Mouse (Mus musculus) liver (tissue): Measurements from ENCODE around the gene Xrra1.

ENCODE experiments used
- DNase-seq: peaks from one replicate; pipeline ENCODE4 v3.0.0-alpha.2; 2020; ENCODE audit warnings: mixed read lengths

Gene Xrra1

DNA sequence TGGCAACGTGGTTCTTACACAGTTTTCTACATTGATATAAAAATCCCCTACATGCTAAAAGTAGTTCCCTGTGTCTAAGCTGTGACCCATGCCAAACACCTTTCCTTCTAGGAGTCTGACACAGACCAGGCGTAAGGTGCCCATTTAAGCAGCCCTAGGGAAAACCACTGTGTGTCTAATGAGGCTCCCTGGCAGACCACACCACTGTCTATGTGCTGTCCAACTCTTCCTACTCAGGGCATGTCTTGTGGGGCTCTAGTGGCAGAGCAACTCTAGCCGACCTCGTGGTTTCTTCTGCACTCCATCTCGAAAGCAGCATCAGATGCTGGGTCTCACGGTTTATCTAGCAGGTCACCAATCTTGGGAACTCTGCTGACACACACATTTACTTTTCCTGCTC lies 7.3 kb upstream of the Xrra1 start:
- DNase-seq, result no peak

DNA sequence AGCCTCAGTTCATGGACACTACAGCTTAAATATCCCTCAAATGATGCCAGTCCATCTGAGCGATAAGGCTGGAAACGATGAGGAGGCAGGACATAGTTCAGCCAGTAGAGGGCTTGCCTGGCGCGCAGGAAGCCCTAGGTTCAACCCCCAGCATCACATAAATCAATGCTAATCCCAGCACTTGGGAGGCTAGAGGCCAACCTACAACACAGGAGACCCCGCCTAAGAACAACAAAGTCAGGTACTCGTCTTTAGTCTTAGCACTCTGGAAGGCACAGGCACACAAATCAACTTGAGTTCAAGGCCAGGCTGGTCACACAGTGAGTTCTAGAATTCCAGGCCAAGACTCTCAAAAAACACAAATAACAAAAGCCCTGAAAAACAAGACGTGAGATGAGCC lies 5.6 kb upstream of the Xrra1 start:
- no peak for DNase-seq

DNA sequence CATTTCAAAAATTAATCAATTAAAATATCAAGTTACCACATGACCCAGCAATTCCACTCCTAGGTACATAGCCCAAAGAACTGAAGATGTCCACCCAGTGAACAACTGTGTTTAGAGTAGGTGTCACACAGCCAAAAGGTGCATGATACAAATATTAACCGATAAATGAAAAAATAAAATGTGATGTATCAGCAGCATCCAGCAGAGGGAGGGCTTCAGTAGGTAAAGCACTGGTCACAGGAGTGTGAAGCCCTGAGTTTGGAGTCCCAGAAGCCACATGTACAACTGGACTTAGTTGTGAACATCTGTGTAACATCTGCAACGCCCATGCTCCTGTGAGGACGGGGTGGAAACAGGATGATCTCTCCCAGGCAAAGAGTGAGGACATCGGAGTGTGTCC lies 4.6 kb upstream of the Xrra1 start:
- no peak for DNase-seq

DNA sequence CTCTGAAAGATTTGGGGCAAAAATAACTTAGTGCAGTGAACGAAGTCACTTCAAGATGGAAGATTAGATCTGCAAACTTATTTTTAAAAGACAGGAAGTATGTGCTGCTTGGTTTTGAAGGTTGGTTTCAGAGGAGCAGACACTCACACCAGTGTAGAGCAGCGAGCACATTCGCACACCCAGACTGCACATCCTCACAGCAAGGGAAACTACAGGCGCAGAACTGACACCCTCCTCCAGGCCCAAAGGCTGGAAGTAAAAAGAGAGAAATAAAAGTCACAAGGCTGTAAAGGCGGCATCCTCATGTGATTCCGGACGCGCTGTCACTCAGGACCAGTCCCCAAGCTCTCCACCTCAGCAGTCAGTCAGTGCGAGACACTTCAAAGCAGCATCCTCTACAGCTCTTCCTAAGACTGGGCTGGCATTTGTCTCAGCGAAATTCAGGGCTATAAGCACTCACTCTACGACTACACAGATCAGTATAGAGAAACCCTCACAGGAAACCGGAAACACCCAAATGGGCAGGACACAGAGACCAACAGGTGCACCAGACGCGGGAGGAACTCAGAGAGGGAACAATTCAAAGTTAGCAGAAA lies 2.6 kb upstream of the Xrra1 start:
- no peak for DNase-seq

DNA sequence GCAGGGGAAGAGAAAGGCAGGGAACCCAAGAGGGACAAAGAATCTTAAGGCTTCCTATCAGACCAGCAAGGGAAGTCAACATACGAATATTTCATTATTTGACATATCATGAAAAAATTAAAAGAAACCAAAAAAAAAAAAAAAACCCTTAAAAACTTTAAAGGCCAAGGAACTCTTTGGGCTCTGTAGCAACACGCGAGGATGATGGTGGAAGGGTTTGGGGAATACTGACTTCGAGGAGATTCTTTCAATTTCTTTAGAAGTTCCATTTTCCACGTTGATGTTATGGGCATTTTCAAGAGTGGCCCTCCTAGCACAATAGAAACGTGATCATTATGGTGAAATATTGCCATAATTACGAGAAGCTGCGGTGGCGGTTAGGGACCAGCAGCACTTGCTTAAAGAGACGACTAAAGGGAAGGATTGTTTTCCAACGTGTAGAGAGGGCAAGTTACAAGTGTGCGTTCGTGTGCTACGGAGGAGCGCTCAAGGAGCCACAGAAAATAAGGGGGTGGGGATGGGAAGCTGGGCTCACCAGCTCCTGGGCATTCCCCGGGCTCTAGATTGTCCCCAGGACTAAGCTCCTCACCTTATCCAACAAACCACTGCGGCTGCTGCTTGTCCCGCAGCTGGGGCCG lies 622 bp upstream of the Xrra1 start:
- no peak for DNase-seq

DNA sequence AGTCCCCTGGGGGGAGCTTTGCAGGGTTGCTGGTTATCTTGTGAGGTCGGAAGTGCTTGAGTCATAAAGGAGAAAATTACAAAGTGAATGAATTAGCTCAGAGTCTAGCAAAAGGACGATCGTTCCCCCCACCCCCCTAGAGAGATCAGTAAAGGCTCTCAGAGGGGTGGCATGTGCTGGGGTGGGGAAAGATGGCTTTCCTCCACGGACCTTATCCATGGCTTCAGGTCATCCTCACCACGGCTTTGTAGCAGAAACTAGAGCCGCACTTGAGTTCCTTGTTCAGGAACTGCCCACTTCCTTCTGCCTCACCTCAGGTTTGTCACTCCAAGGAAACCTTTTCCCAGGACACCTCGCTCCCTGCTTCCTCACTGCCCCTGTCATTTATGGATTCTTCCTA lies 4.4 kb downstream of the Xrra1 start, which contains the start of gene Spcs2:
Spcs2 (minus strand) TSS at position 101 of the 400 bp plus-strand sequence.
- no peak for DNase-seq

DNA sequence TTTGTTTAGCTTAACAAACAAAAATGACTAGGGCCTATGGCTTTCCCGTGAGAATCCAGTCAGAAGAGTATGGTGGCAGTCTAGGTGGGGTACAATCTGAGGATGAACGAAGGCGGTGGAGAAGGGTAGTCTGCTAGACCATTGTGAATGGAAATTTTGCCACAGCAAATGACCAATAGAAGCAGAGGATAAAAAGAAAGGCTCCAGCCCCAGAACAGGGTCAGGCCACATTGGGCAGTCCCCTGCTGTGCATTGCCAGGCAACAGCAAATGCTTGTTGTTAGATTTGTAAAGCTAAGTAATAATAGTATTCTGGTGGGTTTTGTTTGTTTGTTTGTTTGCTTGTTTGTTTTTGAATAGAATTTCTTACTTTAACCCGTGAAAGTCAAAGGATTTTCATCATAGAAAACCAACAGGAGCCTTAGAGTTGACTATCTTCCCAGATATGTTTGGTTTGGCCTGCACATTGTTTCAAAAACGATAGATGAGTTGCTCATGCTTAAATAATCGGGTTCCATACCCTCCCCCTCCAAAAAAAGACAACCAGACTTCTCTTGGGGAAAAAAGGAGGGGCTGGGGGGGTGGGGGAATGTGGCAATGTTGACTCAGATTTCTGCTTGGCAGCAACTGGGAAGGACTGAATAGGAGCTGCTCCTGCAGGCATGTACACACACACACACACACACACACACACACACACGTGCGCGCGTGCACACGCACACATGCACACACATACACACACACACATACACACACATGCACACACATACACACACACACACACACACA lies 5.5 kb downstream of the Xrra1 start:
- DNase-seq, result no peak

DNA sequence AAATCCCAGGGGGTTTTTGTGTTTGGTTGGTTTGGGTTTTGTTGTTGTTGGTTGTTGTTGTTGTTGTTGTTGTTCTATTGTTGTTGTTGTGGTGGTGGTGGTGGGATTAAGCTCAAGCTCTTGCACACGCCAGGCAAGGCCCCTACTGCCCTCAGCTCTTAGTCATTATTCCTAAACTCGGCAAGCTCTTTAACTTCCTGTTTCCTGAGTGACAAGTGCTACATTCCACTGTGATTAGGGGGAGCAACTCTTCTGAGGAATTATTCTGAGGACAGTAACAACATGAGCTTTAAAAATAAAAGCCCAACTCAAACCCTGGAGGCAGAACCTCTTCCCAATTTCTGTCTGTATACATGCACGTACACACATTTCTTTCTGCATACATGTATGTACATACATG lies 6.3 kb downstream of the Xrra1 start:
- DNase-seq, result no peak

DNA sequence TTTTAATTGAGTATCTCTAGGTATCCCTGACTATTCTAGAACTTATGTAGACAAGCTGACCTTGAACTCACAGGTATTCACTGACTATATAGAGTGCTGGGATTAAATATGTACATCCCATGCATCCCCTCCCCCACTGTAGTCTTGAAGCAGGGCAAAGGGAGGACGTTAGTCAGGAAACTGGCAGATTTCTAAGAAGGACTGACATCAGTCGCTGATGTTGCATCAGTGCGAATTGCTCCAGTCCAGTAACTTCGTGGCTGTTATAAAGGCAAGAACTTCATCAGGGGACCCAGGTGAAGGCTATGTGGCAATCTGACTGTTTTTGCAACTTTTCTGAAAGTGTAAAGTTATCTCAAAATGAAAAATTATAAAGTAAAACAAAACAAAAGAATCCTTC lies 10.4 kb downstream of the Xrra1 start:
- DNase-seq, result no peak

DNA sequence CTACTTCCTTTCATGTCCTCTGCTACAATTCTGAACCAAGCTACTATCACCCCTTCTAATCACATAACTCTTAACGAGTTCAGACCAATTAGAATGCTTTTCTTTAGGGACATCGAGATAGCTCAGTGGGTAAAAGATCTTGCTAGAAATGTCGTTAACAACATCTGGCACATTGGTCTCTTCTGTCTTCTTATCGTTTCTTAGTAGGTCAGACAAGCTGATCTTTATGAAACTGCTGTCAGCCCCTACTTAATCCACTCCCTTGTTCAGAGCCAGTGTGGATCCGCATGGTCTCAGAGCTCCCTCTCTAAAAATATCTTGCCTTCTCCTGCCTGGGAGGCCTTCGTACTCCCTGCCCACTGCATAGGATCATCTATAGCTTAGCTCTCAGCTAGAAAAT lies 15.0 kb downstream of the Xrra1 start:
- DNase-seq, result no peak

DNA sequence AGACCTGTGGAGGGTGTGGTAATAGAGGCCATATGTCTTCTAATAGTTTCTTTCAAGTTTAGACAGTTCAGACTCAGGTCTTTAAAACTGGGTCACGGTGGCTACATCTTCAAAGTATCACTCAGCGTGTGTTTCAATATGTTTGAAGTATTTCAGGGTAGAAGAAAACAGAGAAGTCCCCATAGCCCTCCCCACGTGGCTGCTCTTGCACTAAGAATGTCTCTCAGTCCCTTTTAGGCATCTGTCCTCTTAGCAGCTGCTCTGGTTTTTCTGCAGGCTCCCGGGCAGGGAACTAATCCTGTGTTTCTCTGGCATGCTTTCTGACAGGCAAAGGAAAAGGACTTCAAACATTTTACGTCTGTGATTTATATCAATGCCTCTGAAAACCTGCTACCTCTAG lies 17.0 kb downstream of the Xrra1 start:
- no peak for DNase-seq

DNA sequence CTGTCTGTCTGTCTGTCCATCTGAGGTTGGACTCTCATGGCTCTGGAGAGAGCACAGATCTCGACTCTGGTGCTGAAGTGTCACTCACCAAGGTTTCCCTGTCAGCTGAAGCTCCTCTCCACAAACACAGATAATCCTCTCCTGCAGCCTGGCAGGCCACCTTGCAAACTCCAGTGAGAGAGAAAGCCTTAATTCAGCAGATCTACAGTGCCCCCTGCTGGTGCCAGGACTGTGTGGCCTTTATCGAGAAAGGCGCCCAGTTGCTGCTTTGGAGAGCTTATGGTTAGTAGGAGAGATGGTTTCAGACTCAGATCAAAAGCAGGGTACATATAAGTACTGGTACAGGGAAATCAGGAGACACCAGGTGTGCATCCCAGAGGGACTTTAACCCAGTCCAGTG lies 17.4 kb downstream of the Xrra1 start:
- DNase-seq, result peak; percentile 84

DNA sequence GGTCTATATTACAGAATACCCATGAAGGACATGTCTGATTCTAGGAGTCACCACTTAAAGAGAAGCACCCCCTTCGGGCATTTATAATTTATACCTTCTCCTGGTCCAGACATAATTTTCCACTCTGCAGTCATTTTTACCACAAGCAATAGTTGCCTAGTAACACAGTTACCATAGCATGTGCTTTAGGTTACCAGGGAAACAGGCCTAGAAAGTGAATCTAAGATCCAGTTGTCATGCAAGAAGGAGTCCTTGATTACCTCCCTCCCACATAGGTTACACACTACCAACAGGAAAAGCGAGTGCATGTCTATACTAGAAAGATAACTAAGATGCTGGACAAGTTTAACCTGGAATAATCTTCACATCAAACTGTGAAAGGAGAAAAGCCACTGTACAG lies 19.3 kb downstream of the Xrra1 start:
- no peak for DNase-seq

DNA sequence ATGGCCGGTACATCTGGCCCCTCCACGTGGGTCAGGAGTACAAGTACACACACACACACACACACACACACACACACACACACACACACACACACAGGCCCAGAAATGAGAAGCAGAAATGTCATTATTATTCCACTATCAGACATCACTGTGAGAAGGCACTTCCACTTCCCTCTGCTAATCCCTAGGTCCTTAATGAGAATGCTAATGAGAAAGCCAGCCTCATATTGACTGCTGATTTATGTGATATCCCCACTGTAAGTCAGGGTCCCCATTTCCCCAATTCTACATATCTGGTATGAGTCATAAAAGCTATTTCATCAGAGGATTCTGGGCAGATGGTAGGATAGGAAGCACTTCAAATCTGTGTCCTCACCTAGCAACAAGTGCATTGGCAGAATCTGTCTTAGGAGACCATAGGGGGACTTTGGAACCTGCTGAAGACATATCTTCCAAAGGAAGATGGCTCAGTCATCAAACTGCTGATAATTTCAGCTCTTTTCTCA lies 28.4 kb downstream of the Xrra1 start:
- no peak for DNase-seq

DNA sequence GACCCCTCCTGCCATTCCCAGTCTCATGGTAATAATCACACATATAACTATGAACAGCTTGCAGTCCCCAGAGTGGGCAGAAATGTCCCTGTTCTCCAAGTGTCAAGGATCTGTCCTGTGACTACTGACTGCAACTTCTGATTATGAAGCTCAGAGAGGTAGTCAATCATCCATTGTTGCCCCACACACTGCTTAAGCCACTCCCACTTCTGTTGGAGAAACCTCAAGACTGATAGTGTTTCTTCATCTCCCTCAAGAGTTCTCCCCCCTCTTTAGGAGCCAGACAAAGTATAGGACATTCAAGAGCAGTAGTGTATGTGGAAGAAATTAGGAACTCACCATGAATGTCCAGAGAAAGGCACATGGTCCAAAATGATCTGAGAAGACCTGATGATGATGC lies 28.8 kb downstream of the Xrra1 start:
- DNase-seq, result no peak

DNA sequence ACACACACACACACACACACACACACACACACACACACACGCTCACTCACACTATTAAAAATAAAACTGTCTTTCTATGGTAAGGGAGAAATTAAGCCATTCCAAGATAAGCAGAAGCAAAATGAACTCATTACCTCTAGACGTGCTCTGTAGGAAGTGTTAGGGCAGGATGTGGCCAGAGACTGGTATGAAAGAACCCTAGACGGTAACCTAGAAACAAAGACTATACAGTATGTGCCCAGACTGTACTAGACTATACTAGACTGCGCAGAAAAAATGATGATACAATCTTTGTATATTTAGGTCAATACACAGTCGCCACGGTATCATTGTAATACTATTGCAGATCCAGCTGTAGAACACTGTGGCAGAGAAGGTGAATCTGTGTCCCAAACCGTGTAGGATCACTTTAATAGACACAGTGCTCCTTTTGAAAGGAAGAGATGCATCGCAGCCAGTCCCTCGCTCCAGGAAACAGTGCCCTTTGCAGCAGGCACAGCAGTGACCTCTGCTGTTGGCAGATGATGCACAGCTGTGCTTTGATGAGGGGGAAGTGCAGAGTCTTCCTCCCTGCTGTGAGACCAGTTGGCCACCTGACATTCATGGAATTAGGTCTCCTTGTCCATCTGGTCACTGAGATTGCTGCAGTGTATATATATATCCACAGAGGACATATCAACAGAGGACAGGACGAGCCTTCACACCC lies 30.4 kb downstream of the Xrra1 start:
- peak; percentile 13 for DNase-seq

DNA sequence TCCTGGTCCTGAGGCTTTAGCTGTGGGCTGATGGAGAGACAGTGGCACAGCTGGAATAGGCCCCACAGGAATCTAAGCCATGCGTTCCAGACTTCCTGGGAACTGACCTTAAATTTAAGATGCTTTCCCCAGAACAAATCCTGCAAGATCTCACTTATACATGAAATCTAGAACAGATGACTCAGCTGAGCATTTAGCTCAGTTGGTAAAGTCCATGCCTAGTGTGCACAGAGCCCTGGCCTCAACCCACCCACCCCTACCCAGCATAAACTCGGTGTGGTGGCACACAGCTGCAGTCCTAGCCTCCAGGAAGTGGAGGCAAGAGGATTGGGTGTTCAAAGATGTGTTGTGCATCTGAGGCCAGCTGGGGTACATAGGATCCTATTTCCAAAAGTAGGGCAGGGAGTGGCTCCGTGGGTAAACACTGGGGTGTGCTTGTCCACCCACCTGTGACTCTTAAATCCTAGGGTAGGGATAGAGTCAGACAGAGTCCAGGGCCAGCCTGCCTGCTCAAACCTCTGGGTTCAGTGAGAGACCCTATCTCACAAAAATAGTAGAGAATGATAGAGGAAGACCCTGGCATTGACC lies 31.3 kb downstream of the Xrra1 start:
- no peak for DNase-seq

DNA sequence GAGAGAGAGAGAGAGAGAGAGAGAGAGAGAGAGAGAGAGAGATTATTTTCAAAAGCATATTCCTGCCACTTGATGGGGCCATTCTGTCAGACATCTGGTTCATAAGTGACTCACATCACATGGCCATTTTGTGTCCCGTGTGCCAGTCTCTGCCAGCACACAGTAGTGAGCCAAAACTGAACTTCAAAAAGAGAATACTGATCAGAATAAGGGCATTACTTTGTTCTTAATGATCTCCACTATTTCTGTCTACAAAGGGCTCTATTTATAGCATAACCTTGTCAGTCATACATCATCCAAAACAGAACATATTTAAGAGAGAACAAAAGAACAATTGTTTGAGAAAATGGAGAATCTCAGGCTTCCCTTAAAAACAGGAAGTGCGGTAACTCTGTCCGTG lies 32.6 kb downstream of the Xrra1 start:
- DNase-seq, result no peak

DNA sequence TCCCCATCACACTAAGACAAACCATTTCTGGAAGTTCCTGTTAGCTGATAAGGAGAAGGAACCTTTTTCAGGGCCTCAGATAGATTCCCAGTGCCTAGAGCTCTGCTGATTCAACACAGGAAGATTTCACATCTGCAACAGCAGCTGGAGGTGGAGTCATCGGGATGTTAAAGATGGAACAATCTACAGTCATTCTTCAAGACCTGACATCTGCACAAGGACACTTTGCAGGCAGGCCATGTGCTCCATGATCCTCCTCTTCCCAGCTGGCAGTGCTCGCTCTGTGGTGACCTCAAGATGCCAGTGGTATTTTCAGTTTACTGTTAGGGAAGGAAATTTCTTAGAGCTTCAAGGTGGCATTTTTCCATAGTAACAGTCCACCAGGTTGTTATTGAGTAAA lies 33.4 kb downstream of the Xrra1 start:
- DNase-seq, result no peak

DNA sequence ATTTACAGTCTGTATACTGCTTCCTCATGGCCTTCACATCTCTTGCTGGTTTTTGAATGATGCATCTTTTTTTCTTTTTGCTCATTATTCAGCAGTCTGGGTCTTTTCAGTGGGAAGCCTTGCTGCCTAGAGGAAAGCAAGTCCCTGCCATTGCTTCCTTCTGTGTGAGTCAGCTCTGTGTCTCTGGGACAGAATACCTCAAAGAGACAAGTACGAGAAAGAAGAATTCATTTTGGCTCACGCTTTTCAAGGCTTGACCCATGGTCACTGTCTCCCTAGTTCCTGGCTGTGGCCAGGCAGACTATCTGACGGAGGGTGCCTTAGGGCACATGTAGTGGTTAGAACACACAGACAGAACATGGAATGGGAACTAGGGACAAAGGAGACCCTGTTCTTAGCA lies 35.1 kb downstream of the Xrra1 start:
- DNase-seq, result no peak

DNA sequence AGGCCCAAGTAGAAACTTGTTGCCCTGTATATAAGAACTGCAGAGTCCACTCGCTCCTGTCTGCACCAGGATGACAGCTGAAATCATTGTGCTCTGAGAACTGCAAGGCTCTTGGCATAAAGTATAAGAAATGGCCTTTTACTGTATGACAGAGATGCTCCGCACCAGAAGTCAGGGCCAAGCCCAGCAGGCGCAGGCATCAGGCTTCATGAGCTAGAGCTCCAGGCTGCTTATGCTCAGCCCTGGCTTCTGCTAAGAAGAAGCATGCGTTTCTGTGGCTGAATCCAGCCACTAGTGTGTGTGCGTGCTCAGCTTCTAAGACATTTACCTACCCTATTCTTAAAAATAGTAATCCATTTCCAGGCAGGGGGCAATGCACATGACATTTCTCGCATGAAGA lies 35.6 kb downstream of the Xrra1 start:
- DNase-seq, result no peak

DNA sequence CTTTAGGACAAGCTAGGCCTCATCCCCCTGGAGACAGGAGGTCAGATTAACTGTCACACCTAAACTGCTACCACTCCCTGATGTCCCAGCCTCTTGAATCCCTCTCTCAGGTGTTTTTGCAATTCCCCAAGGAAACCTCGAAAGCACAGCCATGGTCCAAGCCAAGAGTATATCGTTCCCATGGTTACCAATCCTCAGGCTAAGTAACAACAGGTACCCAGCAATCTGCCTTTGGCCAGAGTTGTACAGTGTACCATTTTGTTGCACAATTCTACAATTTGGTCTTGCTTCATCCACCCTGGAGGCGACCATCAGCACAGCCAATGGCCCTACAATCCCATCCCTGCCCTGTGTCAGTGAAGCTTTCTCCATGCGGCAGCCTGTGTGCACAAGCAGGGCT lies 38.0 kb downstream of the Xrra1 start:
- DNase-seq, result no peak

DNA sequence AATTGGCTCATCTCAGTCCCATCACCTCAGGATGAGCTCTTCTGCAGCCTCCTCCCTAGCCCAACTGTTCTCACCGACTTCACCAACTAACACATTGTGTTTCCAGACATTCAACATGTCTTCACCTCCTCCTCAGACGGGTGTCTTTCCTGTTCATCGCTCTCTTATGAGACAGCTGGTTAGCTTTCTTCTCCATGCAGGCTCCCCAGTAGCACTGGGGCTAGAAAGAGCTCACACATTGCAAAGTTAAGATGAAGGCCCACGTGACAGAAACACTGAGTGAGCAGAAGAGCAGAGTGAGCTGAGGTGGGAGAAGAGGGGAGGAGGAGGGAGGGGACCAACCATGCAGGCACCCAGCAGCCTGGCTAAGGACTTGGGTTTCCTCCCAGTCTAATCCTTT lies 43.3 kb downstream of the Xrra1 start:
- no peak for DNase-seq
